Mouse (Mus musculus) cerebellum, adult 2 months (tissue): ENCODE data around the gene Irs1.

Experiments
- CTCF ChIP-seq: fragments of 200-500 bp; IDR thresholded peaks from 2 replicates; pipeline ENCODE4 v1.5.1; 2011; ENCODE audit warnings: low read depth, mild to moderate bottlenecking, control low read depth, low read length, moderate library complexity, borderline replicate concordance; ENCODE audit not compliant: insufficient read depth
- POLR2A ChIP-seq: fragments of 200-500 bp; IDR thresholded peaks from 2 replicates; pipeline ENCODE4 v1.6.1; 2011; ENCODE audit warnings: low read length, control low read depth, borderline replicate concordance; ENCODE audit not compliant: insufficient read depth

GRCm38 (mm10) chr1:82191579-82191978, 99.6 kb downstream of the Irs1 start:
- TF ChIP-seq POLR2A (no peak), CTCF (no peak)
